Mouse (Mus musculus): Measurements from ENCODE around the gene Xrcc6. TPM values are rescaled to one million over a fixed set of nuclear protein-coding genes. Genes with fewer than 3 reads are reported as not detected.
A peak's percentile ranks its signal among the peaks of the same experiment; 100 is the strongest.

The Xrcc6 gene
- polyA plus RNA-seq, 1 experiment = 183 TPM

GRCm38 (mm10) chr15:81960171-81961077 is 27.2 kb upstream of the Xrcc6 start, which contains the start of gene Pmm1:
Gene Pmm1 (minus strand): TSS chr15:81960930.
- peaks cover 5% of the 10 kb centered on the region; the same call in 1 of the 2 replicates for H3K4me1 ChIP-seq (replicated peaks; ENCODE audit: control insufficient read depth, insufficient read depth, low read length)
- H3K4me3 ChIP-seq (ENCODE audit: control insufficient read depth, insufficient read depth, low read length) = peak within 1 kb of the TSS; percentile 59
- H3K27me3 ChIP-seq (ENCODE audit: control insufficient read depth, insufficient read depth, low read length) = no peaks in the 10 kb centered on the region
- peak within 1 kb of the TSS; percentile 30 for H3K27ac ChIP-seq (ENCODE audit: control insufficient read depth, insufficient read depth, low read length)
- TF ChIP-seq CTCF (IDR thresholded peaks at IDR 0.05; ENCODE audit: borderline replicate concordance, control insufficient read depth, extremely low read depth, insufficient read depth, low read length, poor library complexity) (peak; percentile 86), POLR2A (IDR thresholded peaks at IDR 0.05; ENCODE audit: control insufficient read depth, extremely low read depth, insufficient read depth, low read length, poor library complexity) (peak; percentile 31; the same call in 1 of the 2 replicates)
- DNase-seq = peak; percentile 100
- peaks cover 5% of the 10 kb centered on the region for H3K36me3 ChIP-seq (ENCODE audit: control insufficient read depth, insufficient read depth, low read length)
- WGBS = under 1% methylated on average over 77 of the region's 77 CpGs

GRCm38 (mm10) chr15:81961078-81961451 is 26.6 kb upstream of the Xrcc6 start:
- TF ChIP-seq CTCF (IDR thresholded peaks at IDR 0.05; ENCODE audit: borderline replicate concordance, control insufficient read depth, extremely low read depth, insufficient read depth, low read length, poor library complexity) = no peak
- TF ChIP-seq POLR2A (IDR thresholded peaks at IDR 0.05; ENCODE audit: control insufficient read depth, extremely low read depth, insufficient read depth, low read length, poor library complexity) = no peak
- DNase-seq = no peak
- peak overlapping the region; percentile 46 for H3K4me3 ChIP-seq (ENCODE audit: control insufficient read depth, insufficient read depth, low read length)
- peaks cover 5% of the 10 kb centered on the region; the same call in 1 of the 2 replicates for H3K4me1 ChIP-seq (replicated peaks; ENCODE audit: control insufficient read depth, insufficient read depth, low read length)
- no peaks in the 10 kb centered on the region for H3K27me3 ChIP-seq (ENCODE audit: control insufficient read depth, insufficient read depth, low read length)
- H3K36me3 ChIP-seq (ENCODE audit: control insufficient read depth, insufficient read depth, low read length) = no peaks in the 10 kb centered on the region
- under 1% methylated on average over 8 of the region's 8 CpGs for WGBS
- peak overlapping the region; percentile 20; the same call in 1 of the 2 replicates for H3K27ac ChIP-seq (ENCODE audit: control insufficient read depth, insufficient read depth, low read length)

GRCm38 (mm10) chr15:81964262-81964661 is 23.4 kb upstream of the Xrcc6 start:
- no peaks in the 10 kb centered on the region for H3K27me3 ChIP-seq (ENCODE audit: control insufficient read depth, insufficient read depth, low read length)
- peaks cover 5% of the 10 kb centered on the region; the same call in 1 of the 2 replicates for H3K4me1 ChIP-seq (replicated peaks; ENCODE audit: control insufficient read depth, insufficient read depth, low read length)
- TF ChIP-seq POLR2A (IDR thresholded peaks at IDR 0.05; ENCODE audit: control insufficient read depth, extremely low read depth, insufficient read depth, low read length, poor library complexity) (no peak), CTCF (IDR thresholded peaks at IDR 0.05; ENCODE audit: borderline replicate concordance, control insufficient read depth, extremely low read depth, insufficient read depth, low read length, poor library complexity) (no peak)
- H3K4me3 ChIP-seq (ENCODE audit: control insufficient read depth, insufficient read depth, low read length) = no peak overlapping the region
- H3K36me3 ChIP-seq (ENCODE audit: control insufficient read depth, insufficient read depth, low read length) = no peaks in the 10 kb centered on the region
- no peak overlapping the region for H3K27ac ChIP-seq (ENCODE audit: control insufficient read depth, insufficient read depth, low read length)
- WGBS = 72% methylated on average over 1 of the region's 1 CpGs
- no peak for DNase-seq

GRCm38 (mm10) chr15:81964980-81965545 is 22.6 kb upstream of the Xrcc6 start:
- no peaks in the 10 kb centered on the region for H3K27me3 ChIP-seq (ENCODE audit: control insufficient read depth, insufficient read depth, low read length)
- no peaks in the 10 kb centered on the region for H3K36me3 ChIP-seq (ENCODE audit: control insufficient read depth, insufficient read depth, low read length)
- no peak for DNase-seq
- peaks cover 2% of the 10 kb centered on the region; the same call in 1 of the 2 replicates for H3K4me1 ChIP-seq (replicated peaks; ENCODE audit: control insufficient read depth, insufficient read depth, low read length)
- TF ChIP-seq CTCF (IDR thresholded peaks at IDR 0.05; ENCODE audit: borderline replicate concordance, control insufficient read depth, extremely low read depth, insufficient read depth, low read length, poor library complexity) (no peak), POLR2A (IDR thresholded peaks at IDR 0.05; ENCODE audit: control insufficient read depth, extremely low read depth, insufficient read depth, low read length, poor library complexity) (no peak)
- 91% methylated on average over 4 of the region's 4 CpGs for whole genome bisulfite sequencing
- no peak overlapping the region for H3K27ac ChIP-seq (ENCODE audit: control insufficient read depth, insufficient read depth, low read length)
- H3K4me3 ChIP-seq (ENCODE audit: control insufficient read depth, insufficient read depth, low read length) = no peak overlapping the region

GRCm38 (mm10) chr15:81966062-81966829 is 21.4 kb upstream of the Xrcc6 start:
- TF ChIP-seq CTCF (IDR thresholded peaks at IDR 0.05; ENCODE audit: borderline replicate concordance, control insufficient read depth, extremely low read depth, insufficient read depth, low read length, poor library complexity) = no peak
- no peak for TF ChIP-seq POLR2A (IDR thresholded peaks at IDR 0.05; ENCODE audit: control insufficient read depth, extremely low read depth, insufficient read depth, low read length, poor library complexity)
- H3K36me3 ChIP-seq (ENCODE audit: control insufficient read depth, insufficient read depth, low read length) = no peaks in the 10 kb centered on the region
- 94% methylated on average over 14 of the region's 14 CpGs for WGBS
- no peak overlapping the region for H3K27ac ChIP-seq (ENCODE audit: control insufficient read depth, insufficient read depth, low read length)
- H3K4me1 ChIP-seq (replicated peaks; ENCODE audit: control insufficient read depth, insufficient read depth, low read length) = peaks cover 2% of the 10 kb centered on the region; the same call in 1 of the 2 replicates
- H3K27me3 ChIP-seq (ENCODE audit: control insufficient read depth, insufficient read depth, low read length) = no peaks in the 10 kb centered on the region
- H3K4me3 ChIP-seq (ENCODE audit: control insufficient read depth, insufficient read depth, low read length) = no peak overlapping the region
- DNase-seq = no peak

GRCm38 (mm10) chr15:81967821-81968220 is 19.8 kb upstream of the Xrcc6 start:
- TF ChIP-seq CTCF (IDR thresholded peaks at IDR 0.05; ENCODE audit: borderline replicate concordance, control insufficient read depth, extremely low read depth, insufficient read depth, low read length, poor library complexity) (no peak), POLR2A (IDR thresholded peaks at IDR 0.05; ENCODE audit: control insufficient read depth, extremely low read depth, insufficient read depth, low read length, poor library complexity) (no peak)
- no peaks in the 10 kb centered on the region; the same call in 1 of the 2 replicates for H3K4me1 ChIP-seq (replicated peaks; ENCODE audit: control insufficient read depth, insufficient read depth, low read length)
- no peaks in the 10 kb centered on the region for H3K27me3 ChIP-seq (ENCODE audit: control insufficient read depth, insufficient read depth, low read length)

More at GRCm38 (mm10) chr15:81967821-81968220, 19.8 kb upstream of the Xrcc6 start:
- no peak overlapping the region for H3K4me3 ChIP-seq (ENCODE audit: control insufficient read depth, insufficient read depth, low read length)
- H3K27ac ChIP-seq (ENCODE audit: control insufficient read depth, insufficient read depth, low read length) = no peak overlapping the region
- no peaks in the 10 kb centered on the region for H3K36me3 ChIP-seq (ENCODE audit: control insufficient read depth, insufficient read depth, low read length)
- no peak for DNase-seq
- WGBS = 97% methylated on average over 5 of the region's 5 CpGs

All from thymus, adult 2 months (tissue).